Mouse (Mus musculus): ENCODE data around the gene Snx15.
A peak's percentile ranks its signal among the peaks of the same experiment; 100 is the strongest.

DNA sequence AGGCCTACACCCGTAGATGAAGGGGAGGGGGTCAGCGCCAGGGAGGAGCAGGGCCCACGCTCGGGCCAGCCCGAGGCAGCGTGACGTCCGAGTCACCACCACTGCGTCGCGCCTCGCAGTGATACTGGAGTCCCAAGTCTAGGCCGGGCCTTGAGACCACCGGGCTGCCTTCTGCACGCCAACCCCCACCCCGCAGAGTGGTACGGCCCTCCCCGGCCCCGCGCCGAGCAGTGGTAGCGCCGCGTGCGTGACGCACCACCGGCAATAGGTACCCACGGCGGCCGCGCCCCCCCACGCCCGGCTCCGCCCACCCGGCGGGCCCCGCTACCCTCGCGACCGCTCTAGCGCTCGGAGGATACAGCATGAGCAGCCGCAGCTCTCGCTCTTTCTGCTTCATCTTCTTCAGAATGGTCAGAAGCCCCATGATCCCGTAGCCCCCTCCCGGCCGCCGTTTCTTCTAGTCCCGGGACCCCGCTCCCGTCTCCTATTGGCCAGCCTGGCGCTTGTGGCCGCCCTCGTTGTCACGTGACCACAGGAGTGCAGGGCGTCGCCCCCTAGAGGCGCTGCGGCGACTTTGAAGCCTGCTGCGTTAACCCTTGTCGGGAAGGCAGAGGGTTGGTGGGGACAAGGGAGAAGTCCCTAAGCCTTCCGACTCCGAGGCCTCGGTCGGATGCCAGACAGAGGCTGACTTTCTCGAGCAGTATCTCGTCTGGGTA, 12.7 kb upstream of the Snx15 start, which contains the start of gene Batf2:
- TF ChIP-seq CEBPB (IDR thresholded peaks at IDR 0.05; ENCODE audit: insufficient read depth, poor library complexity, severe bottlenecking) (no peak), POLR2A (IDR thresholded peaks at IDR 0.05; ENCODE audit: insufficient read length, low read depth) (peak; percentile 59), MYOG (IDR thresholded peaks at IDR 0.05; ENCODE audit: control insufficient read depth in 1 of 3, insufficient read depth in 1 of 3, insufficient read length in 2 of 3, low read depth in 2 of 3) (peak in 1 of 3 experiments; percentile 4), E2F4 (IDR thresholded peaks at IDR 0.05; ENCODE audit: insufficient read depth) (peak; percentile 11), TCF12 (IDR thresholded peaks at IDR 0.05; ENCODE audit: insufficient read depth, poor library complexity, severe bottlenecking) (no peak), USF1 (IDR thresholded peaks at IDR 0.05; ENCODE audit: low read depth) (peak; percentile 95)
